Mouse (Mus musculus): ENCODE results near the gene Stx18.

DNA sequence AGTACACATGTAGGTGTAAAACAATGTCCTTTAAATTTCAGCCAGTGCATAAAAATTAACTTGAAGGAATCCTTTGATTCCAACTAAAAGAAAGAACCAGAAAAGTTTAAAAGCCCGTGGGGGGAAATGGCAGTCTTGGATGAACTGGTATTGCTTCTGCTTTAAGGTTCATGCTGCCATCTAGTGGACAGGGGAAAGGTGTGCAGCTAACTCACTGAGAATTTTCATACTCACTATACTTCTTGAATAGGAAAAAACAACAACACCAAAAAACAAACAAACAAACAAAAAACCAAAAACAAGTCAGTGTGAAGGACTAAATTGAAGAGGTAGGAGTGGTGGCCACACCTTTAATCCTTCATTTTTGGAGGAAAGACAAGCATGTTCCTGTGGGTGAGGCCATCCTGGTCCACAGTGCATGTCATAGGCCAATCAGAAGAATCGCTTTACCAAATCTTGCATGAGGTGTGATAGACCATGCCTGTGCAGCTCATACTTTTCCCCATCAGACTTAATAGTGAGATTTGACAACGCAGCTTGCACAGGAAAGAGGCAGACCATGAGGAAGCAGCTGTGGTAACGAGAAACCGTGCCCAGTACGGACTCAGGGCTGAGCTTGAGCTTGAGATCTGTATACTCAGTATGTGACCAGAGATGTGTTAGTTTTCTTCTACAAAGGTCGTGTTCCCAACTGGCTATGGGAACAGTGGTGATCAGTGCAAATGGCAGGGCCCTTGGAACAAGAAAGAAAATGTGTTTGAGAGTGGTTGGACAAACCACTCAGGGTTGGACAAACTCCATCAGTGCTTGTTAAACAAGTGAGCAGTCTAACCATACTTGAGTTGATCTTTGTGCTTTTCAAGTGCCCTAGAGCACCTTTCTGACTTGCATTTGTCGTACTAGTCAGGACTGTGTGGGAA lies 52.8 kb downstream of the Stx18 start:
- TF ChIP-seq CTCF (IDR thresholded peaks at IDR 0.05; ENCODE audit: control insufficient read depth, insufficient read depth, insufficient read length) (peak; percentile 13), USF1 (IDR thresholded peaks at IDR 0.05; ENCODE audit: low read depth) (no peak), FOSL1 (IDR thresholded peaks at IDR 0.05; ENCODE audit: insufficient read depth, low read length, poor library complexity, severe bottlenecking) (no peak), CEBPB (IDR thresholded peaks at IDR 0.05; ENCODE audit: low read depth) (no peak)

Measured in C2C12 (cell line).